ENCODE assay signal across 14 mouse cellular contexts in genomic region chr11:100898441-100899199, GRCm38 (mm10). TPM values are rescaled to one million over a fixed set of nuclear protein-coding genes. Genes with fewer than 3 reads are reported as not detected.
A peak's percentile ranks its signal among the peaks of the same experiment; 100 is the strongest.
DNase-seq lines count a peak whose midpoint lies in the region; ATAC-seq and TF ChIP-seq lines count a peak whose summit lies in the region.
"Had no signal": no experiment of that assay in that cellular context is flagged by ENCODE, and none has a peak within 500 bp of the region (broad histone marks: within the 10 kb centered on the region; RNA-seq: fewer than 3 reads in every experiment).

No protein-coding gene starts in this region.

- H3K27me3 ChIP-seq in forebrain, embryonic 14.5 days (replicated peaks; ENCODE audit: control insufficient read depth, insufficient read depth, low read length): 0 out of 2 replicates have a peak, but pooled peaks cover 3% of the 10 kb centered on the region
- no peaks in the 10 kb centered on the region for H3K27me3 ChIP-seq in hindbrain, postnatal 0 days (ENCODE audit: insufficient read depth, low read length)
- H3K27me3 ChIP-seq: limb, embryonic 12.5 days had no signal

- no peaks in the 10 kb centered on the region; the same call in 1 of the 2 replicates for H3K9me3 ChIP-seq in forebrain, embryonic 14.5 days (replicated peaks; ENCODE audit: control insufficient read depth, low read length)
- no peaks in the 10 kb centered on the region for H3K9me3 ChIP-seq in hindbrain, postnatal 0 days (ENCODE audit: low read length)
- H3K9me3 ChIP-seq: heart, embryonic 10.5 days had no signal

- 0 out of 2 replicates have a peak overlapping the region, but pooled peaks have one; percentile 5 for H3K4me2 ChIP-seq in forebrain, embryonic 14.5 days (ENCODE audit: low read length)
- 0 out of 2 replicates have a peak overlapping the region, but pooled peaks have one; percentile 3 for H3K4me2 ChIP-seq in hindbrain, postnatal 0 days (ENCODE audit: low read depth, low read length)
- H3K4me2 ChIP-seq: limb, embryonic 12.5 days had no signal

- H3K27ac ChIP-seq in forebrain, embryonic 14.5 days (ENCODE audit: low read depth, low read length): peak overlapping the region; percentile 70
- H3K27ac ChIP-seq in hindbrain, postnatal 0 days: peak overlapping the region; percentile 36; the same call in 1 of the 2 replicates
- H3K27ac ChIP-seq: heart, embryonic 10.5 days; limb, embryonic 12.5 days had no signal

- peak; percentile 55 for ATAC-seq in forebrain, embryonic 14.5 days
- peak; percentile 50; the same call in 1 of the 2 replicates for ATAC-seq in hindbrain, postnatal 0 days
- no peak for ATAC-seq in activated CD4-positive, CD25-positive, alpha-beta regulatory T cell, adult 4 months

- WGBS in forebrain, embryonic 14.5 days: 44% methylated on average over 16 of the region's 16 CpGs
- WGBS in hindbrain, postnatal 0 days: 39% methylated on average over 16 of the region's 16 CpGs

- no peak for TF ChIP-seq CTCF in hindbrain, postnatal 0 days (IDR thresholded peaks at IDR 0.05; ENCODE audit: low read depth)

- DNase-seq in thymus, postnatal 25 days: peak; percentile 39
- DNase-seq in thymus, adult 18-20 months: no peak
- DNase-seq in forebrain, embryonic 14.5 days (ENCODE audit: low spot score): peak; percentile 68
- DNase-seq in hindbrain, postnatal 0 days (ENCODE audit: low spot score): peak; percentile 67
- no peak for DNase-seq in kidney, adult 11 months
- no peak for DNase-seq in kidney, adult 8-10 months
- DNase-seq: adrenal gland, postnatal 25 days; gastrocnemius, postnatal 10 days; kidney, postnatal 10 days; lung, adult 2 months had no signal

- no peak overlapping the region for H3K9ac ChIP-seq in forebrain, embryonic 14.5 days (ENCODE audit: low read length)
- no peak overlapping the region for H3K9ac ChIP-seq in hindbrain, postnatal 0 days (replicated peaks; ENCODE audit: low read length)
- H3K9ac ChIP-seq: limb, embryonic 12.5 days had no signal

- no peak overlapping the region for H3K4me3 ChIP-seq in forebrain, embryonic 14.5 days (ENCODE audit: low read depth, low read length)
- H3K4me3 ChIP-seq in hindbrain, postnatal 0 days (ENCODE audit: low read length): no peak overlapping the region
- H3K4me3 ChIP-seq: erythroblast, embryonic 14.5 days; heart, embryonic 10.5 days; limb, embryonic 12.5 days had no signal

- H3K4me1 ChIP-seq in forebrain, embryonic 14.5 days (ENCODE audit: control insufficient read depth, insufficient read depth, low read length): peaks cover 8% of the 10 kb centered on the region
- no peaks in the 10 kb centered on the region for H3K4me1 ChIP-seq in hindbrain, postnatal 0 days (ENCODE audit: insufficient read depth, low read length)

- H3K36me3 ChIP-seq in forebrain, embryonic 14.5 days (ENCODE audit: control insufficient read depth, insufficient read depth, low read length): peaks cover 24% of the 10 kb centered on the region
- peaks cover 19% of the 10 kb centered on the region for H3K36me3 ChIP-seq in hindbrain, postnatal 0 days (ENCODE audit: insufficient read depth, low read length)

RNA-seq across cellular contexts. Expression of gene Stat5a, which starts 39.5 kb away (rescaled TPM):
- polyA plus RNA-seq in forebrain, embryonic 14.5 days (2014; fragmentation: Nextera tagmentation; extraction: Ambion mirVana): 0.69 and 0.96 TPM in 2 replicates
- total RNA-seq in hindbrain, postnatal 0 days (2014; rRNA removed): 4.1 and 5.5 TPM in 2 replicates
- 2.5 and 3.3 TPM in 2 replicates for polyA plus RNA-seq in hindbrain, postnatal 0 days (2015; fragmentation: Nextera tagmentation; extraction: Ambion mirVana)
- polyA plus RNA-seq in activated CD4-positive, CD25-positive, alpha-beta regulatory T cell, adult 4 months (2017; shearing (Covaris generic)): 10 to 100 TPM; 23.8 to 37.0 TPM

RNA-seq across cellular contexts. Expression of gene Stat3, which starts 40.7 kb away (rescaled TPM):
- polyA plus RNA-seq in forebrain, embryonic 14.5 days (2014; fragmentation: Nextera tagmentation; extraction: Ambion mirVana): 23.3 and 26.4 TPM in 2 replicates
- 49.7 and 56.2 TPM in 2 replicates for total RNA-seq in hindbrain, postnatal 0 days (2014; rRNA removed)
- polyA plus RNA-seq in hindbrain, postnatal 0 days (2015; fragmentation: Nextera tagmentation; extraction: Ambion mirVana): 41.4 and 43.4 TPM in 2 replicates
- 10 to 100 TPM; 71.0 to 82.0 TPM for polyA plus RNA-seq in activated CD4-positive, CD25-positive, alpha-beta regulatory T cell, adult 4 months (2017; shearing (Covaris generic))

RNA-seq across cellular contexts. Expression of gene Stat5b, which starts 48.1 kb away (rescaled TPM):
- 10.9 and 11.4 TPM in 2 replicates for polyA plus RNA-seq in forebrain, embryonic 14.5 days (2014; fragmentation: Nextera tagmentation; extraction: Ambion mirVana)
- total RNA-seq in hindbrain, postnatal 0 days (2014; rRNA removed): 21.8 and 25.0 TPM in 2 replicates
- 12.5 and 12.8 TPM in 2 replicates for polyA plus RNA-seq in hindbrain, postnatal 0 days (2015; fragmentation: Nextera tagmentation; extraction: Ambion mirVana)
- polyA plus RNA-seq in activated CD4-positive, CD25-positive, alpha-beta regulatory T cell, adult 4 months (2017; shearing (Covaris generic)): 10 to 100 TPM; 27.8 to 37.2 TPM

Comparison
In these comparisons a context has a peak if more than half of its experiments do, and no peak if none do; other contexts are left out.
1. DNase-seq: peak in thymus, postnatal 25 days (single experiment), forebrain, embryonic 14.5 days (single experiment) and hindbrain, postnatal 0 days (single experiment); none in thymus, adult 18-20 months (0 of 2), kidney, adult 11 months (single experiment) and kidney, adult 8-10 months (0 of 2).